Mouse (Mus musculus) bone marrow macrophage, adult 2 months (primary cell): Measurements from ENCODE around the gene Etnk2.

Source experiments
- CTCF ChIP-seq: IDR thresholded peaks from 2 replicates; pipeline ENCODE4 v1.5.1; 2012; ENCODE audit warnings: low read depth, mild to moderate bottlenecking, low read length, moderate library complexity
- POLR2A ChIP-seq: IDR thresholded peaks from 2 replicates; pipeline ENCODE4 v1.6.1; 2012; ENCODE audit warnings: mild to moderate bottlenecking, low read depth, low read length, borderline replicate concordance

DNA sequence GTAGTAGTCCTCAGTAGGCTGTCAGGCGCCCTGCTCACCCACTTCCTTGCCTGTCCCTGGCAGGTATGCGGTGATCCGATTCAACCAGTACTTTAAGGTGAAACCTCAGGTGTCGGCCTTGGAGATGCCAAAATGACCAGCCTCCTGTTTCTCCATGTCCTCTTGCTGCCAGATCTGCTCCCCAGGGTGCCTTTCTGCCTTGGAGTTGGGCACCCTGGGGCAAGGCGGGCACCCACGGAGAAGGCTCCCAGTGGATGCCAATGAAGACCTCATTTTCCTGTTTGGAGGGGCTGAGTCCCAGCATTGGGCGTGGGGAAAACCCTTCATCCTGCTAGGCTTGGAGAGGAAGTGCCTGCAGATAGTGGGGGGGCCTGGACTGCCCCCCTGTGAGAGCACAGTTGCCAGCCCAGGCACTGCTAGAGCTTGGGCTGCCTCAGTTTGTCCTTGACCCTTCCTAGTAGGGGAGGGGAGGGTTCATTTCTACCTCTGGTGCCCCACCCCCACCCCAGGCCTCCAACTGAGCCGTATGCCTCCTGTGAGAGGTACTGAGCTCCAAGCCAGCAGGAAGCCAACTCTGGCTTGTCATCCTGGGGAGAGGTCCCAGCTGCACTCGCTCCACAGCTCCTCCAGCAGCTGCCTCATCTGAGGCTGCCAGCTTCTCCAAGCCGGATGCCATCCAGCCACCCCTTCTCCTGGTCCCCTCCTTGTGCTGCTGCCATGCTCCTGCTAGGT, 16.0 kb downstream of the Etnk2 start:
- TF ChIP-seq CTCF (no peak), POLR2A (no peak)
